Mouse (Mus musculus) embryonic facial prominence, embryonic 11.5 days (tissue): Measurements from ENCODE around the gene Hspa1a. TPM values are rescaled to one million over a fixed set of nuclear protein-coding genes. Genes with fewer than 3 reads are reported as not detected.
"Not testable (repeated sequence)": the region's sequence is repeated elsewhere in the genome, so short reads cannot be mapped to it uniquely, and the experiment has no call there.

Source experiments
- ATAC-seq: fragments of 200-750 bp; cut with Nextera tagmentation; replicated peaks from 2 replicates; pipeline ENCODE4 v1.8.0; 2017; ENCODE audit warnings: low read depth; ENCODE audit not compliant: insufficient number of reproducible peaks, low FRiP score, low TSS enrichment
- DNase-seq: peaks from one replicate; pipeline ENCODE4 v3.0.0-alpha.2; 2015; ENCODE audit warnings: low spot score
- H3K27ac ChIP-seq: fragments of 300-500 bp; sonication (generic); replicated peaks from 2 replicates; pipeline ENCODE4 v1.5.1; 2014; ENCODE audit warnings: mild to moderate bottlenecking, low read depth, low read length, control low read depth
- H3K27me3 ChIP-seq: fragments of 300-500 bp; sonication (generic); 2 replicates; pipeline ENCODE4 v1.6.1; 2014; ENCODE audit warnings: mild to moderate bottlenecking, low read length, moderate library complexity, mixed read lengths; ENCODE audit not compliant: control insufficient read depth, insufficient read depth
- H3K36me3 ChIP-seq: fragments of 300-500 bp; sonication (generic); replicated peaks from 2 replicates; pipeline ENCODE4 v1.6.1; 2014; ENCODE audit warnings: low read depth, mild to moderate bottlenecking, low read length, moderate library complexity, mixed read lengths; ENCODE audit not compliant: control insufficient read depth, insufficient read depth
- H3K4me1 ChIP-seq: fragments of 300-500 bp; sonication (generic); 2 replicates; pipeline ENCODE4 v1.6.1; 2014; ENCODE audit warnings: low read length, mixed read lengths; ENCODE audit not compliant: control insufficient read depth, insufficient read depth
- H3K4me2 ChIP-seq: fragments of 300-500 bp; sonication (generic); 2 replicates; pipeline ENCODE4 v1.6.1; 2014; ENCODE audit warnings: low read depth, mild to moderate bottlenecking, control low read depth, low read length, moderate library complexity
- H3K4me3 ChIP-seq: fragments of 300-500 bp; sonication (generic); 2 replicates; pipeline ENCODE4 v1.5.1; 2014; ENCODE audit warnings: low read depth, low read length, control low read depth
- H3K9ac ChIP-seq: fragments of 300-500 bp; sonication (generic); replicated peaks from 2 replicates; pipeline ENCODE4 v1.6.1; 2014; ENCODE audit warnings: mild to moderate bottlenecking, control low read depth, low read length
- H3K9me3 ChIP-seq: fragments of 300-500 bp; sonication (generic); replicated peaks from 2 replicates; pipeline ENCODE4 v1.6.1; 2016; ENCODE audit warnings: mild to moderate bottlenecking, low read length, inconsistent platforms, mixed read lengths; ENCODE audit not compliant: control insufficient read depth
- WGBS: fragments of 180-500 bp; shearing (Covaris S2); extraction: QIAGEN DNeasy Blood & Tissue Kit; methylation state at CpG from one replicate; pipeline ENCODE4 v1.1.7; 2014; 5-methylcytosine and 5-hydroxymethylcytosine counted together
- polyA plus RNA-seq: library from polyadenylated mRNA; unstranded; fragments of >200 nt; fragmentation: Nextera tagmentation; extraction: Ambion mirVana; gene quantifications from 2 replicates; pipeline ENCODE4 v1.2.1, GENCODE M21; 2014

Gene Hspa1a
- polyA plus RNA-seq, 1 experiment from 2014 or later, result 1.7 TPM

DNA sequence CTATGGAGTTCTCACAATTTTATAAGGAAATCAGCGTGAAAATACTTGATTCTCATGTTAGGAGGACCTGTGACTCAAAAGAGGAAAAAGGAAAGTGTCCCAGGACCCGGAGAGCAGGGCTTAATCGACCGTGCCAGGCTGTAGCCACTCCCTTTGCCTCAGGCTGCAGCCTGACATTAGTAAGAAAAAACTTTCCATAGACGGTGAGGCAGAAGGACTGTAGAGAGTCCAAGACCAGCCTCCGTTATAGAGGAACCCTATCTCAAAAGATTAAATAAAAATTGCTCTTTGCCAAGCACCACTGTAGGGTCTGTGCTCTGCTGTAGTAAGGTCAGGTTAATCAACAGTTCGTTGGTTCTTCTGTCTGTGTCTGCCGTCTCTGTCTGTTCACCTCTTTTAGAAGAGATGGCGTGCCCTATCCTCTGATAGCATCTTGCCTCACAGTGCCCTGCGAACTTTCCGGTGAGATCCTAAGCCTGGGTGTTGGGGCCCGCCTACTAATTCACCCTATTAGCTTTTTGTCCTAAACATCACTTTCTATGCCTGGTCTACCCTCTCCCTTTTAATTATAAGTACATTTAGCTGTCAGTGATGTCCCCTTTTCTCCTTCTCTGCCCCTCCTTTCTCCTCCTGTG is 12.0 kb downstream of the Hspa1a start:
- H3K27me3 ChIP-seq, result no peaks in the 10 kb centered on the region

DNA sequence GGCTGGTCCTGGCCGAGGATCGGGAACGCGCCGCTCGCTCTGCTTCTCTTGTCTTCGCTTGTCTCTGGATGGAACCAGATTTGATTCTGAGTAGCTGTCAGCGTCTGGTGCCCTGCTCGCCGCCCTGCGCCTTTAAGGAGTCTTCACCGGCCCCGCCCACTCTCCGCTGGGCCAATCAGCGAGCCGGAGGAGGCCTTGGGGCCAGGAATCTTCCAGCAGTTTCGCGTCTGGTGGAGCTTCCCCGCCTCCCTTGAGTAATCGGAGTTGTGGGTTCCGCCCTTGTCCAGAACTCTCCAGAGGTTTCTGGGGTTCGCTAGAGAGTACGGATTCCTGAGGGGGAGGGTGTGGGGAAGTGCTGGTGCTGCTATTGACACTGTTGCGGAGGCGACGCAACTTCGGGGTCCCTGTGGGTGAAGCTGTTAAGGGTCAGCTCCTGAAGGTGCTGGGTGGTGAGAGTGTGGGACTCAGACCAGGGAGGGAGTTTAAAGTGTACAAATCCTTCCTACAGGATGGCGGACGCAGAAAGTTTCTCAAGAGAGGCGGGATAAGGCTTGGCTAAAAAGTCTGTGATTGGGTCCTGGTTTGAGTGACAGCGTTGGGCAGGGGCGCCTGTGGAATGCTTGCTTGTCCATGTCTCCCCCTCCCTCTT is 12.7 kb downstream of the Hspa1a start, which contains the start of gene Hspa1b:
Gene Hspa1b, minus strand, starts transcription at position 109 of the 649 bp plus-strand sequence.
- ATAC-seq (peak; percentile 90), DNase-seq (peak; percentile 91)
- WGBS, result under 1% methylated on average over 28 of the region's 32 CpGs
- H3K27me3 ChIP-seq, H3K36me3 ChIP-seq, H3K9me3 ChIP-seq, H3K4me1 ChIP-seq: not testable (repeated sequence)
- Histone ChIP-seq H3K9ac (peak within 1 kb of the TSS; percentile 39), H3K27ac (peak within 1 kb of the TSS; percentile 36; the same call in 1 of the 2 replicates), H3K4me2 (peak within 1 kb of the TSS; percentile 53), H3K4me3 (peak within 1 kb of the TSS; percentile 37)

More for the DNA sequence above, 12.0 kb downstream of the Hspa1a start:
- Histone ChIP-seq H3K4me1 (no peaks in the 10 kb centered on the region), H3K9ac (peak overlapping the region; percentile 19), H3K36me3 (no peaks in the 10 kb centered on the region), H3K27ac (no peak overlapping the region), H3K4me3 (peak overlapping the region; percentile 37), H3K9me3 (no peaks in the 10 kb centered on the region), H3K4me2 (peak overlapping the region; percentile 53)
- DNase-seq (peak; percentile 49), ATAC-seq (no peak)
- WGBS, result 9% methylated on average over 12 of the region's 12 CpGs

DNA sequence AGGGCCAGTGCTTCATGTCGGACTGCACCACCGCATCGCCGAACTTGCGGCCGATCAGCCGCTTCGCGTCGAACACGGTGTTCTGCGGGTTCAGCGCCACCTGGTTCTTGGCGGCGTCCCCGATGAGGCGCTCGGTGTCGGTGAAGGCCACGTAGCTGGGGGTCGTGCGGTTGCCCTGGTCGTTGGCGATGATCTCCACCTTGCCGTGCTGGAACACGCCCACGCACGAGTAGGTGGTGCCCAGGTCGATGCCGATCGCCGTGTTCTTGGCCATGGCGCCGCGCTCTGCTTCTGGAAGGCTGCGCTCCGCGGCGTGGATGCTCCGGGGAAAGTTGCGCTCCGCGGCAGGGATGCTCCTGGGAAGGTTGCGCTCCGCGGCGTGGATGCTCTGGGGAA is 13.2 kb downstream of the Hspa1a start:
- WGBS, result 2% methylated on average over 17 of the region's 47 CpGs
- H3K27me3 ChIP-seq, H3K9ac ChIP-seq: not testable (repeated sequence)

DNA sequence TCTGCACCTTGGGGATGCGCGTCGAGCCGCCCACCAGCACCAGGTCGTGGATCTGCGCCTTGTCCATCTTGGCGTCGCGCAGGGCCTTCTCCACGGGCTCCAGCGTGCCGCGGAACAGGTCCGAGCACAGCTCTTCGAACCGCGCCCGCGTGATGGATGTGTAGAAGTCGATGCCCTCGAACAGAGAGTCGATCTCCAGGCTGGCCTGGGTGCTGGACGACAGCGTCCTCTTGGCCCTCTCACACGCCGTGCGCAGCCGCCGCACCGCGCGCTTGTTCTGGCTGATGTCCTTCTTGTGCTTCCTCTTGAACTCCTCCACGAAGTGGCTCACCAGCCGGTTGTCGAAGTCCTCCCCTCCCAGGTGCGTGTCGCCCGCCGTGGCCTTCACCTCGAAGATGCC is 14.0 kb downstream of the Hspa1a start:
- 28% methylated on average over 24 of the region's 40 CpGs for WGBS
- ATAC-seq, DNase-seq, H3K36me3 ChIP-seq, H3K9ac ChIP-seq, H3K4me1 ChIP-seq, H3K4me2 ChIP-seq, H3K27me3 ChIP-seq, H3K9me3 ChIP-seq, H3K27ac ChIP-seq, H3K4me3 ChIP-seq: not testable (repeated sequence)

More for the DNA sequence above, 13.2 kb downstream of the Hspa1a start:
- 0 out of 2 replicates have a peak overlapping the region, but pooled peaks have one; percentile 17 for H3K4me3 ChIP-seq
- peak overlapping the region; percentile 53 for H3K4me2 ChIP-seq
- H3K36me3 ChIP-seq, H3K27ac ChIP-seq, DNase-seq, H3K9me3 ChIP-seq, H3K4me1 ChIP-seq: not testable (repeated sequence)
- peak; percentile 35; the same call in 1 of the 2 replicates for ATAC-seq

DNA sequence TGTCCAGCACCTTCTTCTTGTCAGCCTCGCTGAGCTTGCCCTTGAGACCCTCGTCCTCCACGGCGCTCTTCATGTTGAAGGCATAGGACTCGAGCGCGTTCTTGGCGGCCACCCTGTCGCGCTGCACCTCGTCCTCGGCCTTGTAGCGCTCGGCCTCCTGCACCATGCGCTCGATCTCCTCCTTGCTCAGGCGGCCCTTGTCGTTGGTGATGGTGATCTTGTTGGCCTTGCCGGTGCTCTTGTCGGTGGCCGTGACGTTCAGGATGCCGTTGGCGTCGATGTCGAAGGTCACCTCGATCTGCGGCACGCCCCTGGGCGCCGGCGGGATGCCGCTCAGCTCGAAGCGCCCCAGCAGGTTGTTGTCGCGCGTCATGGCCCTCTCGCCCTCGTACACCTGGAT is 14.7 kb downstream of the Hspa1a start:
- WGBS, result 21% methylated on average over 11 of the region's 40 CpGs
- not testable (repeated sequence) for H3K27me3 ChIP-seq, H3K27ac ChIP-seq, H3K4me2 ChIP-seq, H3K9me3 ChIP-seq, ATAC-seq, H3K36me3 ChIP-seq, DNase-seq, H3K9ac ChIP-seq, H3K4me3 ChIP-seq, H3K4me1 ChIP-seq

DNA sequence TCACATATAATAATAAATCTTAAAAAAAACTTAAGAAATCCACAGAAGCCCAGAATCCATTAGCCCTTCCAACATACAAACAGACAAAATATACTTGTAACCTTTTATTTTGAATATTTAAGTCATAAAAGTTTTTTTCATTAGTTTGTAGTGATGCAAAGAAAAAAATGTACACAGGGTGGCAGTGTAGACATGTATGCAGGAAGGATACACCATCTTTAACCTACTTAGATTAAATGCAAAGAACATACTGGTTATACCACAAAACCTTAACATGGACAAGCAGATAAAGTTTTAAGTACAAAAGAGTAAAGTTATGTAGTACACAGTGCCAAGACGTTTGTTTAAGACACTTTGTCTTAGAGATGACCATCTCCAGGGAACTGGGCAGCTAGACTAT is 15.6 kb downstream of the Hspa1a start:
- no peaks in the 10 kb centered on the region for H3K9me3 ChIP-seq
- H3K9ac ChIP-seq, result no peak overlapping the region
- H3K4me1 ChIP-seq, result no peaks in the 10 kb centered on the region
- WGBS, result 32% methylated on average over 1 of the region's 1 CpGs
- H3K4me2 ChIP-seq, result no peak overlapping the region
- H3K27ac ChIP-seq, result no peak overlapping the region
- H3K36me3 ChIP-seq, result no peaks in the 10 kb centered on the region
- DNase-seq (no peak), ATAC-seq (no peak)
- no peak overlapping the region for H3K4me3 ChIP-seq
- no peaks in the 10 kb centered on the region for H3K27me3 ChIP-seq

DNA sequence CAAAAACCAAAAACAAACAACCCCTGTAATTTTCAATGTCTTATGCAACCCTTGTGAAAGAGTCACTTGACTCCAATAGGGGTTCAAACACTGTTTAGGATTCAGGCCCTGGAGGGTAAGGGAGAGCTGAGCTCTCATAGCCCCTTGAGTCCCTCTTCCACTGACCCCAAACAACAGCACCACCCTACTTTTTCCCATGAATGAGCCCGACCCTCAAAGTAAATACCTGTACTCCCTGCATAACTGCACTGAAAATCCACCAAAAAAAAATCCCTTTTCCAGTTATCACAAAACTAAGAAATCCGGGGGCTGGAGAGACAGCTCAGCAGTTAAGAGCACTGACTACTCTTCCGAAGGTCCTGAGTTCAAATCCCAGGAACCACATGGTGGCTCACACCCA is 16.1 kb downstream of the Hspa1a start:
- Histone ChIP-seq H3K27ac (no peak overlapping the region), H3K4me2 (no peak overlapping the region), H3K9me3 (no peaks in the 10 kb centered on the region), H3K36me3 (no peaks in the 10 kb centered on the region; the same call in 1 of the 2 replicates), H3K27me3 (no peaks in the 10 kb centered on the region), H3K9ac (no peak overlapping the region), H3K4me3 (no peak overlapping the region), H3K4me1 (no peaks in the 10 kb centered on the region)
- no peak for ATAC-seq
- DNase-seq, result no peak
- 77% methylated on average over 3 of the region's 3 CpGs for WGBS

DNA sequence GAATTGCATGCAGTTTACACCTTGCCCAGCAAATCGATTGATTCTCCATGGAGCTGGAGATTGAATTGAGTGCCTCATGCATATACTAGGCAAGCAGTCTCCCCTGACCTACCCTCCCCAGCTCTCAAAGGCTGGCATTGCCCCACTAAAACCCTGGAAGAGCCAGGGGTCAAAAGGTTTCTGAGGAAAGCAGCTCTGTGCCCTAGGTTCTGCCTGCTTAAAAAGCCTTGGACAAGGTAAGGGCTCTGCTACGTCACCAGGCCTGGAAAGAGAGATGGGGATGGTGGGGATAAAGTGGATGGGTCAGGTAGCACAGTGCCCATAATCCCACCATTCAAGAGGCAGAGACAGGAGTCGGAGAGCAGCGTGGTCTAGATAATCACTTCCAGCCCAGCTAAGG is 17.1 kb downstream of the Hspa1a start:
- Histone ChIP-seq H3K9ac (no peak overlapping the region), H3K36me3 (peaks cover 9% of the 10 kb centered on the region), H3K4me1 (peaks cover 4% of the 10 kb centered on the region; the same call in 1 of the 2 replicates), H3K4me2 (no peak overlapping the region), H3K27ac (no peak overlapping the region), H3K9me3 (no peaks in the 10 kb centered on the region), H3K4me3 (no peak overlapping the region), H3K27me3 (no peaks in the 10 kb centered on the region)
- DNase-seq (no peak), ATAC-seq (no peak)
- WGBS, result 54% methylated on average over 4 of the region's 4 CpGs
